Mouse (Mus musculus) lung, embryonic 16.5 days (tissue): Measurements from ENCODE around the gene Ube2h. TPM values are rescaled to one million over a fixed set of nuclear protein-coding genes. Genes with fewer than 3 reads are reported as not detected.

Source experiments
- ATAC-seq: fragments of 200-750 bp; cut with Nextera tagmentation; 2 replicates; pipeline ENCODE4 v1.8.0; 2017; ENCODE audit warnings: low read depth, mild to moderate bottlenecking, moderate library complexity
- H3K27ac ChIP-seq: fragments of 300-500 bp; sonication (generic); 2 replicates; pipeline ENCODE4 v1.5.1; 2014; ENCODE audit warnings: mild to moderate bottlenecking, control low read depth, low read length
- H3K27me3 ChIP-seq: fragments of 300-500 bp; sonication (generic); 2 replicates; pipeline ENCODE4 v1.6.1; 2014; ENCODE audit warnings: low read depth, low read length, mixed read lengths; ENCODE audit not compliant: control insufficient read depth, insufficient read depth
- H3K36me3 ChIP-seq: fragments of 300-500 bp; sonication (generic); 2 replicates; pipeline ENCODE4 v1.6.1; 2014; ENCODE audit warnings: low read length; ENCODE audit not compliant: control insufficient read depth, insufficient read depth
- H3K4me1 ChIP-seq: fragments of 300-500 bp; sonication (generic); replicated peaks from 2 replicates; pipeline ENCODE4 v1.6.1; 2014; ENCODE audit warnings: low read length, mixed read lengths; ENCODE audit not compliant: control insufficient read depth, insufficient read depth
- H3K4me2 ChIP-seq: fragments of 300-500 bp; sonication (generic); 2 replicates; pipeline ENCODE4 v1.6.1; 2014; ENCODE audit warnings: low read depth, low read length, control low read depth
- H3K4me3 ChIP-seq: fragments of 300-500 bp; sonication (generic); 2 replicates; pipeline ENCODE4 v1.5.1; 2014; ENCODE audit warnings: mild to moderate bottlenecking, low read length, control low read depth
- H3K9ac ChIP-seq: fragments of 300-500 bp; sonication (generic); 2 replicates; pipeline ENCODE4 v1.6.1; 2014; ENCODE audit warnings: low read length, control low read depth
- H3K9me3 ChIP-seq: fragments of 300-500 bp; sonication (generic); 2 replicates; pipeline ENCODE4 v1.6.1; 2016; ENCODE audit warnings: low read length; ENCODE audit not compliant: control insufficient read depth
- WGBS: fragments of 180-500 bp; shearing (Covaris S2); extraction: QIAGEN DNeasy Blood & Tissue Kit; methylation state at CpG from one replicate; pipeline ENCODE4 v1.1.7; 2014; 5-methylcytosine and 5-hydroxymethylcytosine counted together
- polyA plus RNA-seq: library from polyadenylated mRNA; unstranded; fragments of >200 nt; fragmentation: Nextera tagmentation; extraction: Ambion mirVana; gene quantifications from 2 replicates; pipeline ENCODE4 v1.2.1, GENCODE M21; 2015

Ube2h gene
- polyA plus RNA-seq, 1 experiment from 2014 or later, result 42.5 TPM

DNA sequence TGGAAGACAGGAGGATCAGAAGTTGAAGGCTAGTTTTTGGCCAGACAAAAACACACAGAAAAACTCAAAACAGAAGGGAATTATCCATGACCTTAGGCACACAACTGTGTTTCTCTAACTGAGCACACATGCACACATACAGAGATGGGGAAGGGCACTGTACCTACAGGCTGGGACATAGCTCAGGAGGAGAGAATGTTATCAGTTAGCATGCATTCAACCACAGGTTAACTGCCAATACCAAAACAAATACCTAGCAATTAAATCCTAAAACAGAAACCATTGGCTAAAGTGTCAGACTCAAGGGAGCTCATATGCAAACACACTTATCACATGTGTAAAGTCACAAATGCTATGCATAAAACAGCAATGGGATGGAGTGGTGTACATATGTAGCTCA lies 20.2 kb downstream of the Ube2h start:
- Histone ChIP-seq H3K4me2 (no peak overlapping the region), H3K36me3 (peaks cover 12% of the 10 kb centered on the region), H3K27ac (no peak overlapping the region), H3K4me3 (no peak overlapping the region), H3K9me3 (no peaks in the 10 kb centered on the region), H3K9ac (no peak overlapping the region), H3K4me1 (no peaks in the 10 kb centered on the region), H3K27me3 (no peaks in the 10 kb centered on the region)
- no peak for ATAC-seq

DNA sequence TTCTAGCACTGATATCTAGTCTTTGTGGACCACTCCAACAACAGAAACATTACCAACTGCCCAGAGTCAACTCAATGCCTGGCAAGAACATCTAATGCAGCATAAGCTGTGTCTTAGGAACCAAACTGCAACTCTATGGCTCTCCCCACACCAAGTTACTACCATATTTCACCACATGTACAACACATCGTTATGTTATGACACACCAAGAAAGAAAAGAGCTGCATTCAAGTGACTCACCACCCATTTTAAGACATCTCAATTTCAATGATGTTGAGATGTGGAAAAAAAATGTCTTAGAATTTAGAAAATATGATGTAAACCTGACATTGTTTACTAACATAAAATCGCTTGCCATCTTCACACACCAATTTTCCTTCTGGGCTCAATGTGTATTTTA lies 22.0 kb downstream of the Ube2h start:
- Histone ChIP-seq H3K9ac (no peak overlapping the region), H3K27me3 (no peaks in the 10 kb centered on the region), H3K27ac (no peak overlapping the region), H3K4me2 (no peak overlapping the region), H3K4me1 (no peaks in the 10 kb centered on the region), H3K36me3 (peaks cover 12% of the 10 kb centered on the region), H3K4me3 (no peak overlapping the region), H3K9me3 (no peaks in the 10 kb centered on the region)
- ATAC-seq, result no peak
- 74% methylated on average over 2 of the region's 2 CpGs for WGBS

DNA sequence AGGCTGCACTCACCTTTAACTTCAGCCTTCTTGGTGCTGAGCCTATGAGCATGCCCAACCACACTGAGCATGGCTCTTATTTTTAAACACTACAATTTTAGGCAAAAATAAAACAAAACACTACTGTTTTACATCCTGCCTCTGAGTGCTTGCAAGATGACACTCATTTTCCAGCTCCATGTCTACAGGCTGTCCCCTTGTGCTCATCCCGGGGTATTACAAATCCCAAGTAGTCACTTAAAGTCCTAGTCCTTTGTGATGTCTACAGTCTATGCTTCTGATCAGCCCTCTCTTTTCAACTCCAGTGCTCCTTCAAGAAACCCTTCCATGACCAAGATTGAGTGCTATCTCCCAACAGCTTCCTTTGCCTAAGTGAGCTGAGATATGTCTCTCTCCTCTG lies 26.0 kb downstream of the Ube2h start:
- H3K9ac ChIP-seq, result no peak overlapping the region
- no peak overlapping the region for H3K27ac ChIP-seq
- no peak overlapping the region for H3K4me3 ChIP-seq
- no peaks in the 10 kb centered on the region for H3K9me3 ChIP-seq
- peaks cover 4% of the 10 kb centered on the region; the same call in 1 of the 2 replicates for H3K36me3 ChIP-seq
- ATAC-seq, result no peak
- 65% methylated on average over 1 of the region's 1 CpGs for WGBS
- no peaks in the 10 kb centered on the region for H3K27me3 ChIP-seq
- H3K4me2 ChIP-seq, result no peak overlapping the region
- H3K4me1 ChIP-seq, result no peaks in the 10 kb centered on the region

DNA sequence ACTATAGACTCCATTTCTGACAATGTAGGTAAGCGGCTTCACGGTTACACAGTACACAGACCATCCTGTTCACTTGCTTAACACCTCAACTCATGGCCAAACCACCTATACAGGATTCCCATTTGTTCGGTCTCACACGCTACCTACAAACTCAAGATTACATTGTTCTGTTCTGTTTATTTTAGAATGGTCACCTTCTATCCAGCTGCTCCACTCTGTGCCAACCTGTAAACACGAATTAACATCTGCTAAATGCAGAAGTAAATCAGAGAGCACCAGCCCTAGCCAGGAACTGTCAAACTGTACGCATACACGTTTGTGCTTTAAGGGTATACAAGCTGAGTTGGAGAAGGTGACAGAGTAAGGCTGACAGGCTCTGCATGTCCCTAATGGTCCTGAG lies 27.5 kb downstream of the Ube2h start:
- 69% methylated on average over 7 of the region's 7 CpGs for WGBS
- Histone ChIP-seq H3K9me3 (no peaks in the 10 kb centered on the region), H3K36me3 (peaks cover 4% of the 10 kb centered on the region; the same call in 1 of the 2 replicates), H3K27me3 (no peaks in the 10 kb centered on the region), H3K4me3 (no peak overlapping the region), H3K27ac (no peak overlapping the region), H3K4me1 (no peaks in the 10 kb centered on the region), H3K9ac (no peak overlapping the region), H3K4me2 (no peak overlapping the region)
- ATAC-seq, result no peak

DNA sequence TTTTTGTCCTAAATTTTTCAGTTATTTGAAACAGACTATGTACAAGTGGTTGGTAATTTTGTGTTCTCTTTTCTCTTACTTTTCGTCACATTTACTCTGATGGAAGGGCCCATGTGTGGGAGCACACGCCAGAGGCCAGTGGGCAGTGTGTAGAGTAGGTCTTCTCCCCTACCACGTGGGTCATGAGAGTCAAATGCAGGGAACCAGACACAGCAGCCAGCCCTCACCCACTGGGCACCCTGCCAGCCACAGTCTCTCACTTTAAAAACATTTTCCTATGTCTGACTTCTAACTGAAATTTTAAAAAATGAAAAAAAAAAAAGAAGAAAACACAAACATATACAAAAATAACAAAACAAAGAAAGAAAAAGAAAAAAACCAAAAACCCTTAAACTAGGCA lies 28.0 kb downstream of the Ube2h start:
- Histone ChIP-seq H3K9ac (no peak overlapping the region), H3K36me3 (peaks cover 5% of the 10 kb centered on the region), H3K4me1 (no peaks in the 10 kb centered on the region), H3K27me3 (no peaks in the 10 kb centered on the region), H3K9me3 (no peaks in the 10 kb centered on the region), H3K4me2 (no peak overlapping the region), H3K27ac (no peak overlapping the region), H3K4me3 (no peak overlapping the region)
- no peak for ATAC-seq
- 56% methylated on average over 3 of the region's 3 CpGs for WGBS

DNA sequence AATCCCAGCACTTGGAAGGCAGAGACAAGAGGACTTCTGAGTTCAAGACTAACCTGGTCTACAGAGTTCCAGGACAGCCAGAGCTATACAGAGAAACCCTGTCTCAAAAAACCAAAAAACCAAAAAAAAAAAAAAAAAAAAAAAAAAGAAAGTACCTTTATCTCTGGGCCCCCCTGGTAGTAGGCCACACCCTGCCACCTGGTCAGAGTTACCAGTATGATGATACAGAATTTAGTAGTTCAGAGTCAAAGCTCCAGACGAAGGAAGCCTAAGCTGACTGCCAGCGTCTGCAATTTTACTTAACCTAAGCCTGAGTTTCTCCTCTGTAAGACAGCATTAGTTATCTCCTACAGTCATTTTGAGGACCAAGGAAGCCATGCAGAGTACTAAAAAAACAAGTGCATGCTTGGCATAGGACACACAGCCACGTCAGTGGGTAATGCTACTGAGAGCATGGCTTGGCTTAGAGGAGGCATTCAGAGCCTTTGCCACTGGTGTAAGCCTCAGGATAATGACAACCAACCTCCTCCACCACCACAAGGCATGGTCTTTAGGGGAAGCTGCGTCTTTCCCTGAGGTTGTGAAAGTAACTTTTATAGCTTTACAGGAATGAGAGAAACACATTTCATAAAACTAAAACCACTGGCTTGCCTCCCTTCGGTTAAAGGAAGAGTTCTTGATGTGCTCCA lies 29.0 kb downstream of the Ube2h start:
- H3K4me2 ChIP-seq, result no peak overlapping the region
- H3K4me3 ChIP-seq, result no peak overlapping the region
- no peaks in the 10 kb centered on the region for H3K27me3 ChIP-seq
- peaks cover 11% of the 10 kb centered on the region for H3K36me3 ChIP-seq
- no peak overlapping the region for H3K27ac ChIP-seq
- H3K4me1 ChIP-seq, result no peaks in the 10 kb centered on the region
- ATAC-seq, result no peak
- H3K9ac ChIP-seq, result no peak overlapping the region
- 88% methylated on average over 5 of the region's 5 CpGs for WGBS
- no peaks in the 10 kb centered on the region for H3K9me3 ChIP-seq

- WGBS, result 43% methylated on average over 3 of the region's 3 CpGs
- Histone ChIP-seq H3K9me3 (no peaks in the 10 kb centered on the region), H3K4me3 (no peak overlapping the region), H3K4me1 (no peaks in the 10 kb centered on the region), H3K4me2 (no peak overlapping the region), H3K27me3 (no peaks in the 10 kb centered on the region), H3K27ac (no peak overlapping the region), H3K9ac (no peak overlapping the region), H3K36me3 (peaks cover 12% of the 10 kb centered on the region)
- no peak for ATAC-seq
Measured at GRCm38 (mm10) chr6:30272911-30273310, 31.4 kb downstream of the Ube2h start.

DNA sequence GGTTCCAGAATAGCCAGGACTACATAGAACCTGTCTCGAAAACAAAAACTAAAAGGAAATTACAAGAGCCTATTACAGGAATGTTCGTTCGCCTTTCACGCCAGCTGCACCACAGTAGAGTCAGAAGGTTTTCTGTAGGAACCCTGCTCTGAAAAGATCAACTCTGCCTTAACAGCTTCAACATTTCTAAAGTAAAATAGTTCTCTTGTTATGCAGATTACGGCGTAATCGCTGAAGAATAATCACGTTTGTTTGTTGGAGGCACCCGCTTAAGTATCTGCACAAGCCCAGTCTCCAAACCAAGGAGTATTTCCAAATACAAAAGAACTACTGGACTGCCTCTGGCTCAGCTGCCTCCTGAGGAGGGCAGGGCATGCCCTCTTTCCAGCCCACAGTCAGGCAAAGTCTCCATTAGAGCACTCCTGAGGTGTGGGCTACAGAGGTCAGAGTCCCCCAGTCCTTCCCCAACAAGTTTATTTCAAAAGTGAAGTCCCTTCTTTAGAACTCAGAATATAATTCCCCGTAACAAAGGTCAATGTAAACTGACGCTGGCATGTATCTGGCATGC lies 31.9 kb downstream of the Ube2h start:
- no peak for ATAC-seq
- no peaks in the 10 kb centered on the region for H3K9me3 ChIP-seq
- H3K4me3 ChIP-seq, result no peak overlapping the region
- no peak overlapping the region for H3K9ac ChIP-seq
- H3K4me2 ChIP-seq, result no peak overlapping the region
- H3K4me1 ChIP-seq, result no peaks in the 10 kb centered on the region
- H3K27ac ChIP-seq, result no peak overlapping the region
- no peaks in the 10 kb centered on the region for H3K27me3 ChIP-seq
- WGBS, result 91% methylated on average over 11 of the region's 11 CpGs
- H3K36me3 ChIP-seq, result peaks cover 17% of the 10 kb centered on the region

DNA sequence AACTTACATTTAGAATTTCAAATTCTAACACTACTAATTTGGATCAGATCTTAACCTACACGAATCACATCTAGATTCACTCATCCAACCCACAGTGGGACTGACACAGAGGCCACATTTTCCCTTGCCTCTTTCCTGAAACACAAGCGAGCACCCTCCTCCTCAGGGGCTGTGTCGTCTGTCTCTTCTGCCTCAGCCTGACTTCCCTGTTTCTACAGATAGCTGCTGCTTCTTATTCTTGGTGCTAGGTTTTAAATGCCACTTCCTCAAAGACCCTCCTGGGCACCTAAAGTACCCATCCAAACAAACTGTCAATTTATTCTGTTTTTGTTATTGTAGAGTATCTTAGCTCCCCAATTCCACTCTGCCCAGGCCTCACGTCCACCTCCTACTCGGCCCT lies 34.5 kb downstream of the Ube2h start:
- Histone ChIP-seq H3K27me3 (no peaks in the 10 kb centered on the region), H3K36me3 (peaks cover 21% of the 10 kb centered on the region), H3K9me3 (no peaks in the 10 kb centered on the region), H3K4me1 (no peaks in the 10 kb centered on the region), H3K27ac (no peak overlapping the region), H3K9ac (no peak overlapping the region), H3K4me2 (no peak overlapping the region), H3K4me3 (no peak overlapping the region)
- 77% methylated on average over 5 of the region's 5 CpGs for WGBS
- no peak for ATAC-seq
